Mouse (Mus musculus) thymus, adult 2 months (tissue): ENCODE data around the gene Pkdcc. TPM values are rescaled to one million over a fixed set of nuclear protein-coding genes. Genes with fewer than 3 reads are reported as not detected.

ENCODE experiments used
- DNase-seq: peaks from one replicate; pipeline ENCODE4 v3.0.0; 2021
- H3K27ac ChIP-seq: fragments of 200-500 bp; 2 replicates; pipeline ENCODE4 v1.5.1; 2012; ENCODE audit warnings: low read length, control low read depth; ENCODE audit not compliant: control insufficient read depth, insufficient read depth
- H3K27me3 ChIP-seq: fragments of 200-500 bp; 2 replicates; pipeline ENCODE4 v1.6.1; 2012; ENCODE audit warnings: mild to moderate bottlenecking, low read length, moderate library complexity, mixed read lengths; ENCODE audit not compliant: control insufficient read depth, insufficient read depth
- H3K36me3 ChIP-seq: fragments of 200-500 bp; 2 replicates; pipeline ENCODE4 v1.6.1; 2012; ENCODE audit warnings: mild to moderate bottlenecking, low read length, moderate library complexity; ENCODE audit not compliant: control insufficient read depth, insufficient read depth
- H3K4me1 ChIP-seq: fragments of 200-500 bp; replicated peaks from 2 replicates; pipeline ENCODE4 v1.6.1; 2012; ENCODE audit warnings: low read length; ENCODE audit not compliant: control insufficient read depth, insufficient read depth
- H3K4me3 ChIP-seq: fragments of 200-500 bp; 2 replicates; pipeline ENCODE4 v1.5.1; 2012; ENCODE audit warnings: mild to moderate bottlenecking, low read length, control low read depth, moderate library complexity; ENCODE audit not compliant: control insufficient read depth, insufficient read depth
- CTCF ChIP-seq: fragments of 200-500 bp; IDR thresholded peaks from 2 replicates; pipeline ENCODE4 v1.5.1; 2012; ENCODE audit warnings: mild to moderate bottlenecking, control low read depth, low read length, moderate library complexity, borderline replicate concordance; ENCODE audit not compliant: control insufficient read depth, poor library complexity, insufficient read depth; ENCODE audit errors: extremely low read depth
- POLR2A ChIP-seq: fragments of 200-500 bp; IDR thresholded peaks from 2 replicates; pipeline ENCODE4 v1.6.1; 2012; ENCODE audit warnings: mild to moderate bottlenecking, low read length, control low read depth, moderate library complexity; ENCODE audit not compliant: control insufficient read depth, poor library complexity, insufficient read depth; ENCODE audit errors: extremely low read depth
- WGBS: fragments of 180-500 bp; shearing (Covaris S2); methylation state at CpG from one replicate; pipeline ENCODE4 v1.1.7; 2018; 5-methylcytosine and 5-hydroxymethylcytosine counted together
- polyA plus RNA-seq: library from polyadenylated mRNA; depleted of rRNA; stranded (reverse); fragments of >200 nt; gene quantifications from 2 replicates; pipeline ENCODE4 v1.2.3, GENCODE M21; 2012

Pkdcc gene
- polyA plus RNA-seq, 1 experiment: 50.8 TPM

DNA sequence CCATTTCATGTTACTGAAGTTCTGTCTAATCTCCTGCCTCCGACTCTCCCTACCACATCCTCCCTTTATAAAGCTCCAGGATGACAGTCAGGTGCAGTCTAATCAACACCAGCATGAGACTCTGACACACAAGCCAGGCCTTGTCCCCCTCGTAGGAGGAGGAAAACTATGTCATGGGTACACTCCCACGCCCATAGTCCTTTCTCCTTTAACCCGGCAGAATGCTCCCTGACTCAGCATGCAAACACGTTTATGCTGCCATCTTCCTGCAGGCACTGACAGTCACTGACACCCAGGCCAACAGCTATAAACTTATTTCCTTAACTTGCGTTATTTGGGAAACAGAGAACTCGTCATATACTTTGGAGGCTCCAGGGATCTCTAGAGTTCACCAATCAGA, 33.5 kb upstream of the Pkdcc start:
- H3K4me1 ChIP-seq: no peaks in the 10 kb centered on the region
- H3K27me3 ChIP-seq: no peaks in the 10 kb centered on the region
- no peak overlapping the region for H3K4me3 ChIP-seq
- 90% methylated on average over 7 of the region's 7 CpGs for WGBS
- no peak for DNase-seq
- H3K36me3 ChIP-seq: no peaks in the 10 kb centered on the region
- H3K27ac ChIP-seq: no peak overlapping the region
- no peak for TF ChIP-seq CTCF

DNA sequence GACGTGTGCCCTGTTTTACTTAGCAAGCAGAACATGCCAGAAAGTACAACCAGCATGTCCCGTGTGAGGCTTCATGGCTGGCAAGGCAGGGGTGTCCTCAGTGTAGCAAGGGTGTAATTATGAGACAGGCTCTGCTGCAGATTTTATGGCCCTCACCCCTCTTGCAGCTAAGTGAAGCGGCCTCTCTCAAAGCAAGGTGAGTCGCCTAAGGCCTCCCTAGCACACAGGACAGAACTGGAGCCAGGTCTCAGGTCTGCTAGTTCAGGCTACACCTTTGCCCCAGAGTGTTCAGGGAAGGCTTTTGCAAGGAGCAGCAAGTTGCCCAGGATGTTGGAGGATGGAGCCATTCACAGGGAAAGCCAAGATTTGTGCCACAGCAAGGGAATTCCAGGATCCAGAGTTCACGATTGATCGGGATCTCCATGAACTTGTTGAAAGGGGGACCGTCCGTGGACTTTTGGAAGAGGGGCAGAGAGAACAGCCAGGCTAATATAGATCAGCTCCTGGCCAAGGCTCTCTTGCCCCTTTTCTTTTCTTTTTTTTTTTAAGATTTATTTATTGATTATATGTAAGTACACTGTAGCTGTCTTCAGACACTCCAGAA, 32.9 kb upstream of the Pkdcc start:
- Histone ChIP-seq H3K36me3 (no peaks in the 10 kb centered on the region), H3K4me1 (no peaks in the 10 kb centered on the region), H3K4me3 (no peak overlapping the region), H3K27me3 (no peaks in the 10 kb centered on the region), H3K27ac (no peak overlapping the region)
- no peak for DNase-seq
- no peak for TF ChIP-seq CTCF
- no peak for TF ChIP-seq POLR2A
- 96% methylated on average over 8 of the region's 8 CpGs for WGBS

DNA sequence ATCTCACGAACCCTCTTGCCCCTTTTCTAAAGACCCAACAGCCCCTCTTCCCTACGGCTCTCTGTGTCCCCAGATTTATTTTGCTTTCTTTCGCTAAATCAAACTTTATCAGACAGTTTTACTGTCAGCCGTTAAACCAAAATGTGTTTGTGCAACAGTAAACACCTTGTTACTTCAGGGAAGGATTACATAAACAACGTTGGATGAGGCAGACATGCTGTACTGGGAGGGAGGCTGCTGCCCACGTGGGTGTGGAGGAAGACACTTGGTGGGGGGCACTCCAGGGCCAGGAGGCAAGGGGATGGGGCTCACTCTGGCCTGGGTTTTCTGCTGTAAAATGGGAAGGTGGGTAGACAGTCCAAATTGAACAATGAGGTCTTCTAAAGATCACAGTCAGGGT, 32.3 kb upstream of the Pkdcc start:
- WGBS: 87% methylated on average over 6 of the region's 6 CpGs
- H3K4me1 ChIP-seq: no peaks in the 10 kb centered on the region
- no peaks in the 10 kb centered on the region for H3K36me3 ChIP-seq
- TF ChIP-seq POLR2A (no peak), CTCF (no peak)
- no peak overlapping the region for H3K4me3 ChIP-seq
- H3K27me3 ChIP-seq: no peaks in the 10 kb centered on the region
- no peak overlapping the region for H3K27ac ChIP-seq
- DNase-seq: no peak

DNA sequence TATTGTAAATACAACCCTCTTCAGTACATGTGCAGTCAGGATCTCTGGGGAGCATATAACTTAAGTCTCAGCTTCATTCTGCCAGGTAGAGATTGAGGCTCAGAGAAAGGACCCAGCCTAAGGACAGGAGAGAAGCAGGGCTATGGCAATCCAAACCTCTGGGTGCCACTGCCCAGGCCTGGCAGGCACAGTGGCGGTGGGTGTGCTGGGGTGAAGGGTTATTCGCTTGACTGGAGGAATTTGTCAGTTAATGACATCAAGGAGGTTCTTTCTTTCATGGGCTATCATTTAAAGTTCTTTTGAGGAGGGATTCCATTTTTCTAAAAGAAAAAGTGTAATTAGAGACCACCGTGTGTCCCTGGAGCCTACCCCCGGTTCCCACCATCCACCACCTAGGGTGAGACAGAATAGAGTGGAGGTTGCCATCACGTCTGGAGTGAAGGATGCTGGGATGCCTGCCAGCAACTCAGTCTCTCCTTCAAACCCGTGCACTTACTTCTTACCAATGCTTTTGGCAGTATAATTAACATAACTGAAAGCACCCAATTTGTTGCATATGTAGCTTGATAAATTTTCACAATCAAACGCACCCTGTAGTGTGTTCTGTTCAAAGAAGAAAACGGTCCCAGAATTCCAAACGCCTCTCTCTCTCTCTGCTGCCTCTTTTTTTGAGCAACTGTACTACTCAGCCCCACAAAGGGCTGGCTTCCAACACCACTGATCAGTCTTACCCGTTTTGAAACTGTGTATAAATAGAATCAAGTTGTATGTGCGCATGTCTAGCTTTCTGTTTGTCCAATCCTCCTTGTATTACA, 27.1 kb upstream of the Pkdcc start:
- no peaks in the 10 kb centered on the region for H3K36me3 ChIP-seq
- WGBS: 84% methylated on average over 11 of the region's 11 CpGs
- H3K27ac ChIP-seq: no peak overlapping the region
- H3K27me3 ChIP-seq: no peaks in the 10 kb centered on the region
- H3K4me1 ChIP-seq: no peaks in the 10 kb centered on the region
- no peak for DNase-seq
- H3K4me3 ChIP-seq: no peak overlapping the region
- no peak for TF ChIP-seq CTCF
- TF ChIP-seq POLR2A: no peak

DNA sequence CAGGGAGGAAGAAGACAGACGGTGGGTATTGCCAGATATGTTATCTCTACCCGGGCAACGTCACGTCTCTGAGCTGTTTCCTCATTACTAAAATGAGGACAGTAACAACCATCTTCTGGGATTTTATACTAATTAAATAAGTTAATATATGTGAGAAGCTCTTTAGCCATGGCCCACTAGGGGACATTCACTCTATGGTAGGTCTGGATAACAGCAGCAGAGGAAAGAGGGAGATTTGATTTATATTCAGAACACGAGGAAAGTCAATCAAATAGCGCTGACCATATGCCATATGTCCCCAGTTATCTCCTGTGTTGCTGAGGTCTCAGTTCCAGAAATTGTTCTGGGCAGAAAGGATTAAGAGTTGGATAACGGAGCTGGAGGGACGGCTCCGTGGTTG, 24.3 kb upstream of the Pkdcc start:
- Histone ChIP-seq H3K4me1 (no peaks in the 10 kb centered on the region), H3K36me3 (no peaks in the 10 kb centered on the region), H3K27me3 (no peaks in the 10 kb centered on the region), H3K27ac (no peak overlapping the region), H3K4me3 (no peak overlapping the region)
- DNase-seq: no peak
- TF ChIP-seq POLR2A: no peak
- no peak for TF ChIP-seq CTCF
- WGBS: 95% methylated on average over 9 of the region's 9 CpGs

DNA sequence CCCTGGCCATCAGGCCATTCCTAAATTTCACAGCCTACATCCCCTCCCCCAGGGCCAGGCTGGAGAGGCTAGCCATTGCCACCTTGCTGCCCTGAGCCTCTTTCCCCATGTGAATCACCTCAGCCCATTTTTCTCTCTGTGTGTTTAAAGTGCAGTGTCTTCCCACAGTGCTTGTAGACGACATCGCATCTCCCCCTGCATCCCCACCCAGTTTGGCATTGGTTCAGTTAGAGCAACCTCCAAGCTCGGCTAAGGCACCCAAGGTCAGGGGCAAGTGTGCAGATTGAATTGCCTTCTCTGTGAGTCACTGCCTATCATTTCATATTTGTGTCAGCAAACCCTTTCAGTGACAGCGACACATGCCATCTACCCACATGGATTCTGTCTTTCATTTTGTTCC, 20.6 kb upstream of the Pkdcc start:
- no peak overlapping the region for H3K4me3 ChIP-seq
- H3K4me1 ChIP-seq: no peaks in the 10 kb centered on the region
- no peaks in the 10 kb centered on the region for H3K36me3 ChIP-seq
- TF ChIP-seq POLR2A (no peak), CTCF (no peak)
- 89% methylated on average over 4 of the region's 4 CpGs for whole genome bisulfite sequencing
- H3K27me3 ChIP-seq: no peaks in the 10 kb centered on the region
- no peak for DNase-seq
- H3K27ac ChIP-seq: no peak overlapping the region
